Mouse (Mus musculus): ENCODE results near the gene Usp54.

DNA sequence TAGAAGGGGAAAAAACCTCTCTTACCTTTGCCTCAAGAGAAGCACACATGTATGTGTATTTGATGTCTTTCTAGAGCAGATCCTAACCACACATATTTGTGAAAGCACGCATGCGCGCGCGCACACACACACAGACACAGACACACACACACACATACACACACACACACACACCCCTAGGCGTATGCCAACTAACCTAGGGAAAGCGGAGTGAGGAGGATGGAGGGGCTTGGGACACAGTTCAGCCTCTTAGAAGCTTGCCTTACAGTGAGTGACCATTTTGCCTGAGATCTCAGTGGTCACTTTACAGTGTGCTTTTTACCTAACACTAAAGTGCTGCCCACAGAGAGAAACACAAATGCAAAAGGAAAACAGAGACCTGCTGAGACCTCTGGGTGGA is 18.8 kb upstream of the Usp54 start:
- TF ChIP-seq CTCF (IDR thresholded peaks at IDR 0.05; ENCODE audit: insufficient read depth, low read length): no peak
- TF ChIP-seq POLR2A (IDR thresholded peaks at IDR 0.05; ENCODE audit: borderline replicate concordance, extremely low read depth, low read depth, low read length): no peak
